Mouse (Mus musculus): ENCODE measurements around the gene Tesc.

DNA sequence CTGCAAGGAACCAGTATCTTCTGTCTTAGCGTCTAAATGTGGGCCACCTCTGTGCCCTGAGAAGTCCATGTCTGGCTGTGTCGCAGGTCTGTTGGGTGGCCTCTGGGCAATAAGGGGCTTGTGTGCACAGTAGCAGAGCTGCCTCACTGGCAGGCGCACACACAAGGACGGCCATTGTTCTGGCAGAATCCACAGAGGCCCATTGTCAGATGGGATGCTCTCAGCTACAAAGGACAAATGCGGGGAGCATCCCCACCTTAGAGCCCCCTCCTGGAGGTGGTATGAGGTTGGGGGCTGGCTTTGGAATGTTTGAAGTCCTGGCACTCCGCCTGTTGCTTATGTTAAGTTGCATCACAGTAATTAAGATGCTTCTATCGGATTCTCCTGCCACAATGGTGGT lies 28.5 kb upstream of the Tesc start:
- TF ChIP-seq CTCF (IDR thresholded peaks at IDR 0.05; ENCODE audit: low read depth) (no peak), EP300 (IDR thresholded peaks at IDR 0.05; ENCODE audit: low read depth) (no peak)
